Mouse (Mus musculus): ENCODE results near the gene Asb5.

Gene Asb5

DNA sequence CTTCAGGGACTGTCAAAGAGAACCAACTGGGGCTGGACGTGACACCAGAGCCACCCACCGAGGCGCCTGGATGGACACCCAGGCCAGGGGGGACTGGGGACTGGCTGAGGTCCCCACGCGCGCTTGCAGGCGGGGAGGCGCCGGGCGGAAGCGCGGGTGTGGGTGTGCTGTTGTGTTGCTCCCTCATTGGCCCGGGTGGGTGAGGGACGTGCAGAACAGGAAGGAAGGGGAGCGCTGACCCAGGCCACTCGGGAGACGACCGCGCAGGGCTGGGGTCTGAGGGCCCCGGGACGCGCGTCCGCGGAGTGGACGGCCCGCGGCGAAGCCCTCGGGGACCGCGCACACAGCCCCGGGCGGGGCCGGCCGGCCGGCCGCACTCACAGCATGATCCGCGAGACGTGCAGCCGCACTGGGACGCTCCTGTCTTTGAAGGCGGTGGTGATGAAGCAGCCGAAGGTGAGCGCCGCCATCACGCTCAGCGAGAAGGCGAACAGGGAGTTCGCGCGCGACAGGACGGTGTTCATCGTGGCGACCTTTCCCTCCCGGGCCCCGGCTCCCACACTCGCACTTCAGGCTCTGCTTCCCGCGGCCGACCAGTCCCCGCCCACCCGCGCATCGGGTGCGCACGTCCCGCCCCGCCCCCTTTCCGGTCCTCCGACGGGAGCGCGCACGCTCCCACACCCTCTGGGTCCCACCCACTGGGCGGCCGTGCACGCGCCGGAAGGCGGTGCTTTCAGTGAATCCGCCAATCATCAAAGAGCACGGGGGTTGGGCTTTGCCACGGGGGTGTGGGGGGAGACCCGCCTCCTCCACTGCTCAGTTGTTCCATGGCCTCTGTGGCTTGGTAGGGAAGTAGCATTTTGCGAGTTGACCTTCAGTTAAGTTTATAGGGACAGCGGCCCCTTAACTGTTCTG, at the start of gene Asb5, which contains the start of gene Spcs3:
Gene Asb5 (plus strand): TSS at position 199 of the 915 bp plus-strand sequence.
Gene Spcs3 (minus strand): TSS at position 617 of the 915 bp plus-strand sequence.
- in situ Hi-C loops (cut with MboI, MseI) = loop anchor here (25.0 kb wide), 1 partner anchor 2008 kb away; no protein-coding TSS in a partner anchor

DNA sequence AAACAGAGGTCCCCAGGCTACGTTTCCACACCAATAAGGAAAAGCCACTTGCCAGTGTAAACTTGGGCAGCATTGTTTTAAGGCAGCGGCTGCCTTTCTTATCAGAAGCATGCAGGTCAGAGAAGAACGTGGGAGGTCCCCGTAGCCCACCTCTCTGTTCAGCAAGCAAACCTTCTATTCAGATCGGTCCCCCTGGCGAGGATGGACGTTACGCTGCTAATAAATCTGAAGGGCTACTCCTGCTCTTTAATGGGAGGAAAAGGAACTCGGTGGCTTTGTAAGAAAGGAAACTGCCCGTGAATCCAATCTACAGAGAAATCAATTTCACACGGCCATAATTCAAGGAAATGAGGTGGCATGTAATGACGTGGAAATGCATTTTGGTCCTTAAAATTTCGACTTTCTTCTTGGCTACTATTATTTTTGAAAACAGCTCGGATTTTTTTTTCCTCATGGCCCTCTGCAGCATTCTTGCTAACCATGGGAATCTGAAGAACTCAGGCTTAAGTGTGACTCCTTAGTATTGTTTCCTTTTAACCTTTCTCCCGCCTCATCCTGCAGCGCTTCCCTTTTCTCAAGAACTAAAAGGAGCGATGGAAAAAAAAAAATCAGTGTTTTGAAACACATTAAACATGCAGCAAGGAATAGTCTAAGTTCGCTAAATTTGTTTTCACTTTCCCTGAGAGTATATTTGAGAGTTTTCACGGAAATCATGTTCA, 42.7 kb upstream of the Asb5 start:
- in situ Hi-C loops (cut with MboI, MseI) = loop anchor here (25.0 kb wide), 3 partner anchors 299 to 849 kb away; partner anchors contain the start of genes Neil3 and Vegfc

GRCm38 (mm10) chr8:54488437-54488836, 40.9 kb upstream of the Asb5 start:
- in situ Hi-C loops (cut with MboI, MseI) = loop anchor here (25.0 kb wide), 3 partner anchors 301 to 851 kb away; partner anchors contain the start of genes Neil3 and Vegfc

DNA sequence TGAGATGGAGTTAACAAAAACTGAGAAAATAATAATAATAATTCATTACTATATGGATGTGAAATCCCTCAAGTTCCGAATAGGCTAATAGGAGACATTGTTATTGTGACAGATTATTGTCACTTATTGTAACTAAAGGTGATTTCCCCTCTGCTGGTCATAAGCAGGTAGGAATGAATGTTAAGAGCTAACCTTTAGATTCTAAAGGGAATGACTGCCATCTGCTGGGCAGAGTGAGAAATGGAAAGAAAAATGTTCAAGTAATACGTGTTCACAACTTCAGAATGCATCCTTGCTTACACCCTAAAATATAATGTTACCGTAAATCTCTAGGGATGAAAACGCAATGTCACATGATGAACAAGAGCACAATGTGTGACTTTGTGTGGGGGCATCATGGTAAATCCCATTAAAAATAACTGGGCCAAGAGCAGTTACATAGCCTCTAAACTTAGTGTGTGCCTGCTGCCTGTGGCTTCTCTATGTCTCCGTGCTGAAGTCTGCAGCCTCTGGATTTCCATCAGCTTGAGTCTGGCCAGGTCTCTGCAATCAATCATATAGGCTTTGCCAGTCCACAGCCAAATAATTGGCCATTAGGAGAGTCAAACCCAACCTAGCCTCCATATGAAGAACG, 38.2 kb upstream of the Asb5 start:
- in situ Hi-C loops (cut with MboI, MseI) = loop anchor here (5.0 to 25.0 kb wide), 6 partner anchors 304 to 1994 kb away; partner anchors contain the start of genes Aga, Neil3 and Vegfc

- in situ Hi-C loops (cut with MboI, MseI) = loop anchor here (5.0 to 25.0 kb wide), 6 partner anchors 305 to 1993 kb away; partner anchors contain the start of genes Aga, Neil3 and Vegfc
Observed at GRCm38 (mm10) chr8:54491934-54492333, 37.4 kb upstream of the Asb5 start.

- in situ Hi-C loops (cut with MboI, MseI) = loop anchor here (5.0 to 25.0 kb wide), 6 partner anchors 306 to 1992 kb away; partner anchors contain the start of genes Aga, Neil3 and Vegfc
Observed at GRCm38 (mm10) chr8:54493110-54493509, 36.3 kb upstream of the Asb5 start.

DNA sequence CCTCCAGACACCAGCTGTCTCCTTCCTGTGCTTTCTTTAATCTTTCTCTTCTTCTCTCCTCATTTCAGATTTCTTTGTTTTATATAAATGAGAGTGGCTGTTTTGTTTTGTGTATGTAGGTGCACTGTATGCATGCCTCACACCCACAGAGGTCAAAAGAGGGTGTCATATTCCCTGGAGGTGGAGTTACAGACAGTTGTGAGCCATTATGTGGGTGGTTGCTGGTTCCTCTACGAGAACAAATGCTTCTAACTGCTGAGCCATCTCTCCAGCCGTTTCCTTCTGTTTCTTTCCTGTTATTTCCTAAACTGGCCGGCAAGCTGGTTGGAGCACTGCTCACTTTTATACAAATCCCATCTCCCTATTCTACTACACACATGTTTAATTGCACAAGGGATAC, 35.5 kb upstream of the Asb5 start:
- in situ Hi-C loops (cut with MboI, MseI) = loop anchor here (5.0 to 25.0 kb wide), 6 partner anchors 307 to 1991 kb away; partner anchors contain the start of genes Aga, Neil3 and Vegfc

DNA sequence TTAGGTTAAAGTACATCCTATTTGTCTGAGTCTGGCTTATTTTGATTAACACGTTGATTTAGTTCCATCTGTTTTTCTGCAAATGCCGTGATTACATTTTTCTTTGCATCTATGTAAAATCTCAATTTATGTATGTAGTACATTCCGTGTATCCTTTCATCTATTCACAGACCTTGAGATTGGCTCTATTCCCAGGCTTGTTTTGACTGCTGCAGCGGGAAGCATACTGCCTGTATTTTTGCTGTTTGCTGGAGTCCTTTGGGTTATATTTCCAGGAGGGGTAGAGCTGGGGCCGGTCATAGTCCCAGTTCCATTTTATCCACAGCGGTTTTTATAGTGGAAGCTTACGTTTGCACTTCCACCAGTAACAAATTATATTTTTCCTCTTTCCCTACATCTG, 26.3 kb upstream of the Asb5 start:
- in situ Hi-C loops (cut with MboI, MseI) = loop anchor here (25.0 kb wide), 1 partner anchor 609 kb away; no protein-coding TSS in a partner anchor

DNA sequence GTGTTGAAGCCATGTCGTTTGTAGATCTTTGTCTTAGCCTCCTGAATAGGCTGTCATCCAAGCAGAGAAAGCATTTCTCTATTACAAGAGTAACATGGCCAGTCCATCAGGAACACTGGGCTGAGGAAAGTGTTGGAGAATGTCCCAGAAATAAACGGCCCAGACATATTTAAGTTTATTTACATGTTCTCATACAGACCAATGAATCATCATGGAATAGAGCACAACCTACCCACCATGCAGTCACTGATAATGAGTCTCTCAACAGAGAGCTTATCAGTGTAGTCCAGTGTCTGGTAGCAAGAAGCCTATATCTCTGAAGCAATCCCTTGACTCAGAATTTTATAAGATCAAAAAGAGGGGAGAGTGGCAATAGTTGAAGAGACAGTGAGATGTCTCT, 24.3 kb upstream of the Asb5 start:
- in situ Hi-C loops (cut with MboI, MseI) = loop anchor here (5.0 to 25.0 kb wide), 2 partner anchors 157 to 607 kb away; no protein-coding TSS in a partner anchor

- in situ Hi-C loops (cut with MboI, MseI) = loop anchor here (5.0 to 25.0 kb wide), 2 partner anchors 155 to 605 kb away; no protein-coding TSS in a partner anchor
Observed at GRCm38 (mm10) chr8:54507428-54508095, 21.8 kb upstream of the Asb5 start.

GRCm38 (mm10) chr8:54508096-54508456, 21.3 kb upstream of the Asb5 start:
- in situ Hi-C loops (cut with MboI, MseI) = loop anchor here (5.0 to 25.0 kb wide), 2 partner anchors 154 to 604 kb away; no protein-coding TSS in a partner anchor

DNA sequence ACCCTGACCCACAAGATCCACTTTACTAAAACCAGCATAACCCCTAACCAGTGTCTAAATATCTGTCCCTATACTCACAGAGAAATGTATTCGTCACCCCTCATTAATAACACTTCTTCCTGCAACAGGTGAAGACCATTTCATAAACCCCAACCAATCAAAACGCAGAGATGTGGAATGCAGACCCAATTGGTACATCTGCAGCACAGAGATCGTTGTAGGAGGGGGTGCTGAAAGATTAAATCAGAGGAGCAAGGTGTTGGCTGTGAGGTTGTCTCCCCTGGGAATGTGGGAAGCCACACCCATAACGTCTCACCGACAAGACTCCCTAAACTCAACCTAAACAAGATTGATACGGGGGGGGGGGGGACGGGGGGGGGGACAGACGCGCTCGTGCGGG, 20.6 kb upstream of the Asb5 start:
- in situ Hi-C loops (cut with MboI, MseI) = loop anchor here (5.0 to 25.0 kb wide), 2 partner anchors 153 to 603 kb away; no protein-coding TSS in a partner anchor

GRCm38 (mm10) chr8:54509221-54509721, 20.1 kb upstream of the Asb5 start:
- in situ Hi-C loops (cut with MboI, MseI) = loop anchor here (5.0 to 25.0 kb wide), 2 partner anchors 153 to 603 kb away; no protein-coding TSS in a partner anchor

- in situ Hi-C loops (cut with MboI, MseI) = loop anchor here (25.0 kb wide), 1 partner anchor 601 kb away; no protein-coding TSS in a partner anchor
Observed at GRCm38 (mm10) chr8:54511791-54512190, 17.6 kb upstream of the Asb5 start.

DNA sequence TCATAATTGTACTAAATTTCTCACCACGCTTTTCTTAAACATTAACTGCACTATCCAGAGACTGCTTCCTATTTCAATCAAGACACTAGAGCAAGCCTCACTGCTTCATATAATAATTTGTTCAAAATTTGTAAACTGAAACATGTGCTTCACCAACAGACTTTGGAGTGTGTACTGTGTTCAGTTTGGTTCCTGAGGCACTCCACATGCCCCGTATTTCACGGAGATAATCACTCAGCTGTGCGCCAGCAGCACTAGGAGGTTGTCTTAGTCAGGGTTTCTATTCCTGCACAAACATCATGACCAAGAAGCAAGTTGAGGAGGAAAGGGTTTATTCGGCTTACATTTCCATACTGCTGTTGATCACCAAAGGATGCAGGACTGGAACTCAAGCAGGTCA, 17.2 kb upstream of the Asb5 start:
- in situ Hi-C loops (cut with MboI, MseI) = loop anchor here (25.0 kb wide), 1 partner anchor 600 kb away; no protein-coding TSS in a partner anchor

- in situ Hi-C loops (cut with MboI, MseI) = loop anchor here (25.0 kb wide), 1 partner anchor 593 kb away; no protein-coding TSS in a partner anchor
Observed at GRCm38 (mm10) chr8:54518756-54519460, 10.5 kb upstream of the Asb5 start.

GRCm38 (mm10) chr8:54520516-54520915, 8.9 kb upstream of the Asb5 start:
- in situ Hi-C loops (cut with MboI, MseI) = loop anchor here (25.0 kb wide), 1 partner anchor 592 kb away; no protein-coding TSS in a partner anchor

GRCm38 (mm10) chr8:54525606-54526005, 3.8 kb upstream of the Asb5 start:
- in situ Hi-C loops (cut with MboI, MseI) = loop anchor here (25.0 kb wide), 1 partner anchor 2012 kb away; no protein-coding TSS in a partner anchor

- in situ Hi-C loops (cut with MboI, MseI) = loop anchor here (25.0 kb wide), 1 partner anchor 2011 kb away; no protein-coding TSS in a partner anchor
Observed at GRCm38 (mm10) chr8:54526700-54527099, 2.7 kb upstream of the Asb5 start.

Data from regulatory T cell (primary cell).